Mouse (Mus musculus) brain, embryonic 14.5 days (tissue): ENCODE data around the gene Pygo1.

ENCODE experiments used
- CTCF ChIP-seq: fragments of 200-500 bp; IDR thresholded peaks from 2 replicates; pipeline ENCODE4 v1.5.1; 2012; ENCODE audit warnings: inconsistent platforms, mild to moderate bottlenecking, moderate library complexity, borderline replicate concordance; ENCODE audit not compliant: insufficient read depth, insufficient read length; ENCODE audit errors: extremely low read depth
- POLR2A ChIP-seq: fragments of 200-500 bp; IDR thresholded peaks from 2 replicates; pipeline ENCODE4 v1.6.1; 2012; ENCODE audit warnings: mild to moderate bottlenecking, inconsistent platforms, borderline replicate concordance; ENCODE audit not compliant: poor library complexity, insufficient read depth, insufficient read length, severe bottlenecking; ENCODE audit errors: extremely low read depth

GRCm38 (mm10) chr9:72991420-72991819 lies 66.0 kb downstream of the Pygo1 start:
- no peak for TF ChIP-seq CTCF
- TF ChIP-seq POLR2A = no peak
